21 mouse cellular contexts compared by ENCODE assay signal in genomic region chr10:39017986-39018385, GRCm38 (mm10). TPM values are rescaled to one million over a fixed set of nuclear protein-coding genes. Genes with fewer than 3 reads are reported as not detected.
DNase-seq lines count a peak whose midpoint lies in the region; ATAC-seq and TF ChIP-seq lines count a peak whose summit lies in the region.
"Had no signal": no experiment of that assay in that cellular context is flagged by ENCODE, and none has a peak within 500 bp of the region (broad histone marks: within the 10 kb centered on the region; RNA-seq: fewer than 3 reads in every experiment).

No protein-coding gene starts in this region.

- ATAC-seq in midbrain, embryonic 11.5 days (ENCODE audit: low FRiP score): no peak
- ATAC-seq in midbrain, embryonic 14.5 days (ENCODE audit: low FRiP score, low TSS enrichment): no peak
- ATAC-seq: activated CD4-positive, CD25-positive, alpha-beta regulatory T cell, adult 4 months; forebrain, postnatal 0 days; intestine, postnatal 0 days had no signal

- WGBS in midbrain, embryonic 11.5 days: 73% methylated on average over 4 of the region's 4 CpGs
- 73% methylated on average over 4 of the region's 4 CpGs for WGBS in midbrain, embryonic 14.5 days

- H3K9ac ChIP-seq in midbrain, embryonic 11.5 days (ENCODE audit: low read length): no peak overlapping the region
- H3K9ac ChIP-seq in midbrain, embryonic 14.5 days (replicated peaks; ENCODE audit: low read length): no peak overlapping the region
- H3K9ac ChIP-seq: forebrain, postnatal 0 days; heart, embryonic 13.5 days; hindbrain, embryonic 12.5 days; hindbrain, embryonic 15.5 days had no signal

- peak overlapping the region; percentile 7; the same call in 1 of the 2 replicates for H3K27ac ChIP-seq in gastrocnemius, adult 2 months
- H3K27ac ChIP-seq in midbrain, embryonic 11.5 days (ENCODE audit: low read depth, low read length): no peak overlapping the region
- no peak overlapping the region for H3K27ac ChIP-seq in midbrain, embryonic 14.5 days (replicated peaks; ENCODE audit: low read depth, low read length)
- H3K27ac ChIP-seq: heart, adult 2 months; heart, embryonic 10.5 days; heart, embryonic 13.5 days; hindbrain, embryonic 12.5 days; hindbrain, embryonic 15.5 days had no signal

- DNase-seq in adrenal gland, postnatal 10 days: peak; percentile 23
- no peak for DNase-seq in adrenal gland, adult 2 months
- peak; percentile 27 for DNase-seq in gastrocnemius, adult 2 months
- no peak for DNase-seq in gastrocnemius, postnatal 25 days
- peak; percentile 33 for DNase-seq in midbrain, embryonic 11.5 days (ENCODE audit: low spot score, missing footprints)
- no peak for DNase-seq in midbrain, embryonic 14.5 days
- peak; percentile 78 for DNase-seq in adipocyte (ENCODE audit: low spot score)
- DNase-seq in kidney, adult 11 months: no peak
- DNase-seq: cerebellum, adult 11-12 months; cerebellum, adult 8-10 months; cerebellum, postnatal 10 days; forebrain, postnatal 0 days; gastrocnemius, postnatal 10 days; heart, adult 2 months; heart, postnatal 14 days had no signal

- H3K4me1 ChIP-seq in midbrain, embryonic 11.5 days (ENCODE audit: control insufficient read depth, insufficient read depth, low read length): no peaks in the 10 kb centered on the region
- H3K4me1 ChIP-seq in midbrain, embryonic 14.5 days (ENCODE audit: control insufficient read depth, insufficient read depth, low read length): no peaks in the 10 kb centered on the region
- H3K4me1 ChIP-seq: heart, embryonic 10.5 days; heart, embryonic 13.5 days; hindbrain, embryonic 12.5 days; hindbrain, embryonic 15.5 days had no signal

- H3K36me3 ChIP-seq in midbrain, embryonic 11.5 days (ENCODE audit: control insufficient read depth, insufficient read depth, low read length): no peaks in the 10 kb centered on the region
- no peaks in the 10 kb centered on the region for H3K36me3 ChIP-seq in midbrain, embryonic 14.5 days (ENCODE audit: control insufficient read depth, insufficient read depth, low read length)
- H3K36me3 ChIP-seq: hindbrain, embryonic 12.5 days; hindbrain, embryonic 15.5 days had no signal

- H3K9me3 ChIP-seq in midbrain, embryonic 11.5 days (ENCODE audit: control insufficient read depth, low read length): no peaks in the 10 kb centered on the region
- H3K9me3 ChIP-seq in midbrain, embryonic 14.5 days (ENCODE audit: control insufficient read depth, low read length): no peaks in the 10 kb centered on the region
- H3K9me3 ChIP-seq: heart, embryonic 10.5 days; heart, embryonic 13.5 days; hindbrain, embryonic 12.5 days; hindbrain, embryonic 15.5 days had no signal

- intact Hi-C loops in gastrocnemius, adult 2 months (cut with DNase I): no loop called here

- no peaks in the 10 kb centered on the region for H3K27me3 ChIP-seq in midbrain, embryonic 11.5 days (ENCODE audit: control insufficient read depth, insufficient read depth, low read length)
- H3K27me3 ChIP-seq in midbrain, embryonic 14.5 days (ENCODE audit: control insufficient read depth, insufficient read depth, low read length): no peaks in the 10 kb centered on the region
- H3K27me3 ChIP-seq: heart, embryonic 13.5 days; hindbrain, embryonic 12.5 days; hindbrain, embryonic 15.5 days had no signal

- no peak overlapping the region for H3K4me2 ChIP-seq in midbrain, embryonic 11.5 days
- H3K4me2 ChIP-seq in midbrain, embryonic 14.5 days (ENCODE audit: low read length): no peak overlapping the region
- H3K4me2 ChIP-seq: heart, embryonic 13.5 days; hindbrain, embryonic 12.5 days; hindbrain, embryonic 15.5 days had no signal

- H3K4me3 ChIP-seq in gastrocnemius, adult 2 months: no peak overlapping the region
- no peak overlapping the region for H3K4me3 ChIP-seq in midbrain, embryonic 11.5 days (ENCODE audit: low read depth, low read length)
- no peak overlapping the region for H3K4me3 ChIP-seq in midbrain, embryonic 14.5 days (replicated peaks; ENCODE audit: low read depth, low read length)
- H3K4me3 ChIP-seq: heart, adult 2 months; heart, embryonic 10.5 days; heart, embryonic 13.5 days; hindbrain, embryonic 12.5 days; hindbrain, embryonic 15.5 days had no signal

- TF ChIP-seq CTCF in gastrocnemius, adult 2 months (IDR thresholded peaks at IDR 0.05): no peak

RNA-seq across cellular contexts. Expression of gene Lama4, which starts 52.7 kb away (rescaled TPM):
- total RNA-seq in adrenal gland, postnatal 10 days (2021): 100 to 1,000 TPM; 106 to 136 TPM
- total RNA-seq in adrenal gland, adult 2 months (2021): 10 to 100 TPM; 38.9 to 51.2 TPM
- 30.2 and 38.6 TPM in 2 replicates for polyA plus RNA-seq in adrenal gland, adult 2 months (2012; rRNA removed)
- total RNA-seq in gastrocnemius, adult 2 months (2021): 10 to 100 TPM; 13.3 to 22.3 TPM
- total RNA-seq in gastrocnemius, postnatal 25 days (2021): 10 to 100 TPM; 23.3 to 34.6 TPM
- polyA plus RNA-seq in midbrain, embryonic 11.5 days (2014; fragmentation: Nextera tagmentation; extraction: Ambion mirVana): 14.8 and 17.1 TPM in 2 replicates
- polyA plus RNA-seq in midbrain, embryonic 14.5 days (2014; fragmentation: Nextera tagmentation; extraction: Ambion mirVana): 7.3 and 18.9 TPM in 2 replicates

Comparison
In these comparisons a context has a peak if more than half of its experiments do, and no peak if none do; other contexts are left out.
1. DNase-seq: peak in adrenal gland, postnatal 10 days (single experiment), gastrocnemius, adult 2 months (single experiment), midbrain, embryonic 11.5 days (single experiment) and adipocyte (single experiment); none in adrenal gland, adult 2 months (single experiment), gastrocnemius, postnatal 25 days (single experiment), midbrain, embryonic 14.5 days (single experiment) and kidney, adult 11 months (single experiment).